Mouse (Mus musculus) thymus, postnatal 0 days (tissue): Measurements from ENCODE around the gene Cptp. TPM values are rescaled to one million over a fixed set of nuclear protein-coding genes. Genes with fewer than 3 reads are reported as not detected.

Source experiments
- DNase-seq: peaks from one replicate; pipeline ENCODE4 v3.0.0-alpha.2; 2015; ENCODE audit warnings: low spot score
- polyA plus RNA-seq: library from polyadenylated mRNA; unstranded; fragments of >200 nt; fragmentation: Nextera tagmentation; extraction: Ambion mirVana; gene quantifications from 2 replicates; pipeline ENCODE4 v1.2.1, GENCODE M21; 2015

Cptp gene
- polyA plus RNA-seq, 1 experiment from 2014 or later = 9.4 TPM

DNA sequence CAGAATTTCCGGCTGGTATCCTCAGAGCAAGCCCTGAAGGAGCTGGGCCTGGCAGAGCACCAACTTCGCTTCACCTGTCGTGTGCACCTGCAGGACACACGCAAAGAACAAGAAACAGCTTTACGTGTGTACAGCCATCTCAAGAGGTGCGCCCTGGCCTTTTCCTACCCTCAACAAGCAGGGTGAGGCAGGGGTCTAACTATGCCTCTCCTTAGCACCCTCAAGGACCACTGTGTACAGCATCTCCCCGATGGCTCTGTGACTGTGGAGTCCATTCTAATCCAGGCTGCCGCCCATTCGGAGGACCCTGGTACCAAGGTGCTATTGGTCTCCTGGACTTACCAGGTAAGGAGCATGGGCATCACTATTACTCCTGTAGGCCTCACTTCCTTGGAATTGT lies 18.9 kb upstream of the Cptp start:
- DNase-seq = no peak

GRCm38 (mm10) chr4:155887674-155888073 lies 18.4 kb upstream of the Cptp start:
- no peak for DNase-seq

- no peak for DNase-seq
Measured at GRCm38 (mm10) chr4:155886330-155886729, 17.1 kb upstream of the Cptp start.

- DNase-seq = no peak
Measured at GRCm38 (mm10) chr4:155883587-155883986, 14.3 kb upstream of the Cptp start.

- DNase-seq = no peak
Measured at GRCm38 (mm10) chr4:155871404-155871803, 2.2 kb upstream of the Cptp start.

DNA sequence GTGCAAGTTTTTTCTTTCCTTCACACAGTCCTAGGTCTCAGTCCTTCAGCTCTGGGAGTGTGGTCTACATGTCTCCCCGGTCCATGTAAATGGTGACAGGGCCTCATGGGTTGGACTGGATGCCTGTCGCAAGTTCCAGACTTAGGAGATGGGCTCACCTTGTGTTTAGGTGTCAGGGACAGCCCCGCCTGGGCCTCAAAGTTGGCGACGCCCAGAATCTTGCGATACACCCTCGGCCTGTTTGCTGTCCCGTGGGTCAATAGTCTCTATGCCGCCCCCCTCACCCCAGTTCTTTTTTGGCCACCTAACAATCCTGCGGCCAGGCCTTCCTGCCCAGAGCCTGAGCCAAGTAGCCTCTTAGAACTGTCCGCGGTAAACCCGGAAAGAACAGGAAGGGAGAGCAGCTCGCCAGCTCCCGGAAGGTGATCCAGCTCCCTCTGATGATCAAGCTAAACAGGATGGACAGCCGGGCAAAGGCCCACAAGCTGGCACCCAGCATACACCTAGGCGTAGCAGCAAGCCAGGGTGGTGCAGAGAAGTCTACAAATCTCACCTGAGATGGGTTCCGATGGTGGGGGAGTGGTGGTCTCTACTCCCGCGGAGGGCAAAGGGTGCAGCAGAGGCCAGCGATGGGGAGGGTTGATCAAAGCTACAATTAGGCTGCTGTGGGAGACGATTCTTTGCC lies 484 bp downstream of the Cptp start:
- DNase-seq = no peak

DNA sequence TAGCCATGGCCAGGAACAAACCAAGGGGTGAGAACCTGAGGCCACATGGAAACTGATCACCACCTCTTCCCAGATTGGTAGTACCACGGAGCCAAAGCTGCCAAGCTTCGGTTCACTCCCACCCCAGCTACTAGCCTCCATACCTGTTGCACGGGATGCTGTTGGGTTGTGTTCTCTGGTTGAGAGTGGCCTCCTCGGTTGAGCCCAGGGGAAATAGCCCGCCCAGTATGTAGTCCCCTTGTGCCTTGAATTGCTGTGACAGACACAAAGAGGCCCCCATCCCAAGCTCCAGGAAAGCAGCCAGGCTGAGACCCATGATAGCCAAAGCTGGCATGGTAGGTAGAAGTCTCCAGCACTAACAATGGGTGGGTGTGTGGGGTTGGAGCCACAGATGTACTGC lies 6.2 kb downstream of the Cptp start, which contains the start of gene Tas1r3:
Gene Tas1r3, minus strand, starts transcription at position 362 of the 400 bp plus-strand sequence.
- DNase-seq = no peak

DNA sequence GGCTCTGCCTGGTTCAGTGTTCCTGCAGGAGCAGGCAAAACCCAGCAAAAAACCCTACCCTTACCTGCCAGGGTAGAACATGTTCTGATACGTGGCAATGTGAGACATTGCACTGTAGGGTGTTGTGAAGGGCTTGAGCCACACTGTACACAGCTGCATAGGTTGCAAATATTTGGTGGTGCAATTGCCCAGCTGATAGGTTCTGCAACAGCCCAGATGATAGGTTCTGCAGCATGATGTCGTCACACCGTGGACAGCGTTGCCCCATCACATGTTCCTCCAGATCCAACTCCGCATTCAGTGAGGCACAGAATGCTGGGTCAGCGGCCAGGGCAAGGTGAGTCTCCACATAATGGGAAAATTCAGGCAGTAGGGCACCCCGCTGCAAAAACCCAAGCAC lies 7.5 kb downstream of the Cptp start:
- DNase-seq = no peak

DNA sequence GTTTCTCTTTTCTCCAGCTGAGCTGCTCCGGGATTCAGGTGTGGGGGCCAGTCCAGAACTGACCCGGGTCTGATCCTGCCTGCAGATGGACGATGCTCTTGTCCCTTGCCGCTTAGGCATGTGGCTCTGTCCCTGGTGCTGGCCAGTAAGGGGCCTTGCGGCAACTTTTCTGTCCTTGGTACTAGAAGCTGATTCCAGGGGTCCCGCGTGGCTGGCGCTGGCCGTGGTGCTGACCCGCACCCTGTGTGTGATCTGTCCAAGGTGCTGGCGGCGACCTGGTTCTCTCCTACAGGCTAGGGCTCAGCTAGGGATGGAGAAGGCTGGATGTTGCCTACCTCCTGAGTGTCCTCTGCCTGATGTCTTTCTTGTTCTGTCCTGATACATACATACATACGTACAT lies 9.9 kb downstream of the Cptp start:
- peak; percentile 40 for DNase-seq

DNA sequence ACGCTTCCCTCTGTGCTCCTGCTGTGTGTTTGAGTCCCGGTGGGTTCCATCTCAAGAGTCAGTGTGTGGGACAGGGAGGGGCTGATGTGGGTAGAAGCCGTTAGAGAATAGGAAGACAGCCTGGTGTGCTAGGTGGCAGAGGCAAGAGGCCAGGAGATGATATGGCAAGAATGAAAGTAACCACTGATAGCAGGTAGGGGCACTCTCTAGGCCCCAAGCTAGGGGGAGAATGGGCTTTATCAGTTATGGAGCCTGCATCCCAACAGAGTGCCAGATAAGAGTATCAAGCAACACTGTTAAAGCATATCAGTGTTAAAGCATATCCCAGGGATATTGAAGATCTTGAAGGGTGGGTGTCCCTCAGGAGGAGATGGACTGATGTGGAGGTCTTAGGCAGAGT lies 12.4 kb downstream of the Cptp start:
- DNase-seq = no peak

DNA sequence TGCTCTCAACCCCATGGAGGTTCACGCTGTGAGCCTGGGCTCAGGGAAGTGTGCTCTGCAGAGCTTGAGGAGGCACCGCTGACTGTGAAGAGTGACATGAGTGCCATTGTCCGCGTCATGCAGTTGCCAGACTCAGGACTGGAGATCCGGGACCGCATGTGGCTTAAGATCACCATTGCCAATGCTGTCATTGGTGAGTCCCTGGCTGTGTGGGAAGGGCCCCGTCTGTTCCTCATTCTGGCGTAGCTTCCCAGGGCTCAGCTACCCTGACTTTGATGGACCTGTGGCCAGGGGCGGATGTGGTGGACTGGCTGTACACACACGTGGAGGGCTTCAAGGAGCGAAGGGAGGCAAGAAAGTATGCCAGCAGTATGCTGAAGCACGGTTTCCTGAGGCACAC lies 13.2 kb downstream of the Cptp start:
- DNase-seq = no peak

- DNase-seq = no peak
Measured at GRCm38 (mm10) chr4:155854991-155855390, 14.2 kb downstream of the Cptp start.

GRCm38 (mm10) chr4:155853421-155853820 lies 15.8 kb downstream of the Cptp start:
- no peak for DNase-seq

- no peak for DNase-seq
Measured at GRCm38 (mm10) chr4:155851951-155852411, 17.3 kb downstream of the Cptp start.

DNA sequence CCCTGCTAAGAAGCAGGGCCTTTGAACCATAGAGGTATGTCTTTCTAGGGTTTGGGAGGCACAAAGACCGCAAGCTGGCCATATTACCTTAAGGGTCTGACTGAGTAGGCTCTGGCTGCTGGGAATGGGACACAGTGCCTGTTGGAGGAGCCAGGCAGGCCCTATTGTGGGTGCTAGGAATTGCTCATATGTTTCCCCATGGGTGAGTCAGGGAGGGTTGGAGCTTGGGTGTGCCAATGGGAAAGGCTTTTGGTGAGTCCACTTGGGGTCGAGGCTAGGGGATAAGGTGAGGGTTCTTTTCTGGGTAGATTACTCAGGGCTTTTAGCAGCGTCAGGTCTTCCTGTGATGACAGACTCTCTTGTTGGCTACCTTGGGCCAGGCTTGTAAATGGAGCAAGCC lies 17.9 kb downstream of the Cptp start:
- no peak for DNase-seq

- no peak for DNase-seq
Measured at GRCm38 (mm10) chr4:155849792-155850451, 19.3 kb downstream of the Cptp start.

DNA sequence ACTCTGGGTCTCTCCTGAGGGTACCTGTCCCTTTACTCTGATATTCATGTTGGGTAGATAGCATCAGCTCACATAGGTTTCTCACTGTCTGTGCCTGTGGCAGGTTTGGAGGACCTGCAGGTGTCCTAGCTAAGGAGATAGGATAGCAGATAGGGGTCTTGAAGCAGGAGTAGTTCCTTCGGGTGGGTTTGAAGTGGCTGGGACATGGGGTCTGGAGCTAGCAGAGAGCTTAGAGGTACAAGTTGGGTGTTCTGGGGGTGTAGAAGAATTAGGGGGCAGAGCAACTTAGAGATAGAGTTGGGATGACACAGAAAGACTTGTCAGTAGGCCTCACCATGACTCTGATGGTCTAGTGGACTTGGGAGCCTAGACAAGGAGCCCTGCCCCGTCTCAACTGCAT lies 19.8 kb downstream of the Cptp start:
- no peak for DNase-seq

DNA sequence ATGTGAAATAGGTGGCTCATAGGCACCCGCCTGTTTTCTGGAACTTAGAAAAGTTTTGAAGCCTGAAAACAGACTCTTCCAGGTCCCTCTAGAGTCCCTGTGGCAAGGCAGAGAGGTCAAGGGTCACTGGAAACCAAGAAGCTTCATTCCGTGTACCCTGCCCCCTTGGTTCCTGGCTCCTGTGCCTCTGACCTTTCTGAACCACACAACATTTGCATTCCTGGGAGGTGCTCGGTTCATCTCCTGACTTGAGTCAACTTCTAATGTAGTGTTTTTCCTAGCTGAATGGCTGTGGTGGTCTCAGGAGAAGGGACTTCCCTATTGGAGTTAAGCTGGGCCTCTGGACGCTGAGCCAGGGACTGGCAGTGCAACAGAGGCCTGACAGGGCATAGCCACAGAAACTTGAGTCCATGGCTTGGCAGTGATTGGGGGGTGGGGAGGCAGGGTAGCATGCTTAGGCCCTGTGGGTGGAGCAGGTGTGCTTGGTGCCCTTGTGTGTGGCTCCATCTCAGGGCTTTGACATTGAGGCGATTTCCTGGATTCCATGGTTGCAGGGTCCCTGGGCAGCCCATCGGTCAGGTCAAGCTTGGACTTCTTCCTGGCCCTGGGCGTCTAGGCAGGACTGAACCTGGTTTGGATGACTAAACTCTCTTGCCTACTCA lies 20.7 kb downstream of the Cptp start:
- no peak for DNase-seq

GRCm38 (mm10) chr4:155847591-155848352 lies 21.5 kb downstream of the Cptp start:
- DNase-seq = peak; percentile 50

GRCm38 (mm10) chr4:155846871-155847578 lies 22.2 kb downstream of the Cptp start, which contains the start of gene Dvl1:
TSS of gene Dvl1 (plus strand) at chr4:155847402.
- peak; percentile 93 for DNase-seq

GRCm38 (mm10) chr4:155843231-155843630 lies 26.0 kb downstream of the Cptp start:
- no peak for DNase-seq
